Mouse (Mus musculus) megakaryocyte, embryonic 14.5 days (primary cell): ENCODE measurements around the gene Trio. TPM values are rescaled to one million over a fixed set of nuclear protein-coding genes. Genes with fewer than 3 reads are reported as not detected.

Experiments used
- H3K27me3 ChIP-seq: replicated peaks from 2 replicates; pipeline ENCODE3; 2012; ENCODE audit warnings: inconsistent platforms
- H3K36me3 ChIP-seq: replicated peaks from 2 replicates; pipeline ENCODE3; 2012; ENCODE audit warnings: low read length, inconsistent platforms, mixed read lengths
- H3K4me1 ChIP-seq: 2 replicates; pipeline ENCODE4 v1.6.1; 2012; ENCODE audit warnings: inconsistent platforms
- H3K4me3 ChIP-seq: replicated peaks from 2 replicates; pipeline ENCODE3; 2012; ENCODE audit warnings: moderate library complexity, mild to moderate bottlenecking, inconsistent platforms
- H3K9me3 ChIP-seq: 2 replicates; pipeline ENCODE4 v1.6.1; 2012; ENCODE audit warnings: inconsistent platforms
- FLI1 ChIP-seq: IDR thresholded peaks from 2 replicates; pipeline ENCODE4 v1.6.1; 2012; ENCODE audit warnings: low read length, inconsistent platforms, mixed read lengths
- GATA1 ChIP-seq: IDR thresholded peaks from 3 replicates; pipeline ENCODE4 v1.6.1; 2012; ENCODE audit warnings: mixed read lengths, low read length, inconsistent platforms, borderline replicate concordance
- polyA plus RNA-seq: library from polyadenylated mRNA; stranded (reverse); fragments of >175 nt; gene quantifications from 2 replicates; pipeline ENCODE4 v1.2.3, GENCODE M21; 2012; ENCODE audit warnings: low replicate concordance; ENCODE audit not compliant: insufficient read depth

Trio gene
- polyA plus RNA-seq, 1 experiment = 5.8 TPM

- Histone ChIP-seq H3K36me3 (no peaks in the 10 kb centered on the region), H3K9me3 (no peaks in the 10 kb centered on the region), H3K4me1 (no peaks in the 10 kb centered on the region), H3K27me3 (peaks cover 10% of the 10 kb centered on the region), H3K4me3 (no peak overlapping the region)
- TF ChIP-seq FLI1 (no peak), GATA1 (no peak)
Measured at GRCm38 (mm10) chr15:27960642-27961041, 65.0 kb downstream of the Trio start.

GRCm38 (mm10) chr15:27957867-27958266 lies 67.8 kb downstream of the Trio start:
- H3K4me3 ChIP-seq = no peak overlapping the region
- no peaks in the 10 kb centered on the region for H3K4me1 ChIP-seq
- no peaks in the 10 kb centered on the region for H3K9me3 ChIP-seq
- no peaks in the 10 kb centered on the region for H3K36me3 ChIP-seq
- H3K27me3 ChIP-seq = peaks cover 9% of the 10 kb centered on the region
- no peak for TF ChIP-seq GATA1
- no peak for TF ChIP-seq FLI1

GRCm38 (mm10) chr15:27955614-27956013 lies 70.0 kb downstream of the Trio start:
- TF ChIP-seq GATA1 (no peak), FLI1 (no peak)
- Histone ChIP-seq H3K9me3 (no peaks in the 10 kb centered on the region), H3K27me3 (peaks cover 10% of the 10 kb centered on the region), H3K4me3 (no peak overlapping the region), H3K36me3 (no peaks in the 10 kb centered on the region), H3K4me1 (no peaks in the 10 kb centered on the region)

- Histone ChIP-seq H3K27me3 (peaks cover 6% of the 10 kb centered on the region), H3K4me3 (no peak overlapping the region), H3K9me3 (no peaks in the 10 kb centered on the region), H3K4me1 (no peaks in the 10 kb centered on the region), H3K36me3 (no peaks in the 10 kb centered on the region)
- TF ChIP-seq GATA1 = no peak
- no peak for TF ChIP-seq FLI1
Measured at GRCm38 (mm10) chr15:27954356-27954755, 71.3 kb downstream of the Trio start.

- Histone ChIP-seq H3K4me3 (no peak overlapping the region), H3K9me3 (no peaks in the 10 kb centered on the region), H3K36me3 (no peaks in the 10 kb centered on the region), H3K27me3 (peaks cover 4% of the 10 kb centered on the region), H3K4me1 (no peaks in the 10 kb centered on the region)
- no peak for TF ChIP-seq GATA1
- no peak for TF ChIP-seq FLI1
Measured at GRCm38 (mm10) chr15:27953570-27953969, 72.1 kb downstream of the Trio start.

- Histone ChIP-seq H3K4me3 (no peak overlapping the region), H3K4me1 (no peaks in the 10 kb centered on the region), H3K36me3 (no peaks in the 10 kb centered on the region), H3K27me3 (peaks cover 4% of the 10 kb centered on the region), H3K9me3 (no peaks in the 10 kb centered on the region)
- TF ChIP-seq FLI1 (no peak), GATA1 (no peak)
Measured at GRCm38 (mm10) chr15:27951195-27951594, 74.5 kb downstream of the Trio start.

- TF ChIP-seq GATA1 (no peak), FLI1 (no peak)
- no peak overlapping the region for H3K4me3 ChIP-seq
- H3K9me3 ChIP-seq = no peaks in the 10 kb centered on the region
- H3K36me3 ChIP-seq = no peaks in the 10 kb centered on the region
- H3K4me1 ChIP-seq = no peaks in the 10 kb centered on the region
- peaks cover 8% of the 10 kb centered on the region for H3K27me3 ChIP-seq
Measured at GRCm38 (mm10) chr15:27949196-27949595, 76.5 kb downstream of the Trio start.

- no peaks in the 10 kb centered on the region for H3K4me1 ChIP-seq
- TF ChIP-seq GATA1 = no peak
- TF ChIP-seq FLI1 = no peak
- H3K27me3 ChIP-seq = peaks cover 7% of the 10 kb centered on the region
- no peak overlapping the region for H3K4me3 ChIP-seq
- no peaks in the 10 kb centered on the region for H3K9me3 ChIP-seq
- no peaks in the 10 kb centered on the region for H3K36me3 ChIP-seq
Measured at GRCm38 (mm10) chr15:27947880-27948279, 77.8 kb downstream of the Trio start.

- Histone ChIP-seq H3K9me3 (no peaks in the 10 kb centered on the region), H3K4me3 (no peak overlapping the region), H3K4me1 (peaks cover 4% of the 10 kb centered on the region; the same call in 1 of the 2 replicates), H3K36me3 (no peaks in the 10 kb centered on the region), H3K27me3 (peaks cover 7% of the 10 kb centered on the region)
- TF ChIP-seq GATA1 = no peak
- no peak for TF ChIP-seq FLI1
Measured at GRCm38 (mm10) chr15:27945570-27945969, 80.1 kb downstream of the Trio start.

- Histone ChIP-seq H3K36me3 (no peaks in the 10 kb centered on the region), H3K4me3 (peak overlapping the region; percentile 54), H3K9me3 (no peaks in the 10 kb centered on the region), H3K4me1 (peaks cover 4% of the 10 kb centered on the region; the same call in 1 of the 2 replicates), H3K27me3 (peaks cover 10% of the 10 kb centered on the region)
- no peak for TF ChIP-seq FLI1
- TF ChIP-seq GATA1 = no peak
Measured at GRCm38 (mm10) chr15:27944898-27945297, 80.8 kb downstream of the Trio start.
